Mouse (Mus musculus) kidney, embryonic 16.5 days (tissue): ENCODE measurements around the gene Naa50. TPM values are rescaled to one million over a fixed set of nuclear protein-coding genes. Genes with fewer than 3 reads are reported as not detected.

Source experiments
- ATAC-seq: fragments of 200-750 bp; cut with Nextera tagmentation; 2 replicates; pipeline ENCODE4 v1.8.0; 2017; ENCODE audit warnings: moderate TSS enrichment; ENCODE audit not compliant: low FRiP score, low TSS enrichment
- H3K27ac ChIP-seq: fragments of 300-500 bp; sonication (generic); 2 replicates; pipeline ENCODE4 v1.5.1; 2014; ENCODE audit warnings: low read length
- H3K27me3 ChIP-seq: fragments of 300-500 bp; sonication (generic); 2 replicates; pipeline ENCODE4 v1.6.1; 2014; ENCODE audit warnings: low read length, control low read depth, mixed read lengths; ENCODE audit not compliant: insufficient read depth
- H3K36me3 ChIP-seq: fragments of 300-500 bp; sonication (generic); 2 replicates; pipeline ENCODE4 v1.6.1; 2014; ENCODE audit warnings: low read length, control low read depth, mixed read lengths; ENCODE audit not compliant: insufficient read depth
- H3K4me1 ChIP-seq: fragments of 300-500 bp; sonication (generic); 2 replicates; pipeline ENCODE4 v1.6.1; 2014; ENCODE audit warnings: low read length, control low read depth, mixed read lengths; ENCODE audit not compliant: insufficient read depth
- H3K4me2 ChIP-seq: fragments of 300-500 bp; sonication (generic); replicated peaks from 2 replicates; pipeline ENCODE4 v1.6.1; 2014; ENCODE audit warnings: low read depth, low read length
- H3K4me3 ChIP-seq: fragments of 300-500 bp; sonication (generic); 2 replicates; pipeline ENCODE4 v1.5.1; 2014; ENCODE audit warnings: mild to moderate bottlenecking, low read length
- H3K9ac ChIP-seq: fragments of 300-500 bp; sonication (generic); replicated peaks from 2 replicates; pipeline ENCODE4 v1.6.1; 2014; ENCODE audit warnings: low read length
- H3K9me3 ChIP-seq: fragments of 300-500 bp; sonication (generic); 2 replicates; pipeline ENCODE4 v1.6.1; 2016; ENCODE audit warnings: low read length, control low read depth
- WGBS: fragments of 180-500 bp; shearing (Covaris S2); extraction: QIAGEN DNeasy Blood & Tissue Kit; methylation state at CpG from one replicate; pipeline ENCODE4 v1.1.7; 2014; 5-methylcytosine and 5-hydroxymethylcytosine counted together
- polyA plus RNA-seq: library from polyadenylated mRNA; unstranded; fragments of >200 nt; fragmentation: Nextera tagmentation; extraction: Ambion mirVana; gene quantifications from 2 replicates; pipeline ENCODE4 v1.2.1, GENCODE M21; 2015

Gene Naa50
- polyA plus RNA-seq, 1 experiment from 2014 or later, result 106 TPM

- H3K27ac ChIP-seq, result peak overlapping the region; percentile 90
- peak overlapping the region; percentile 69 for H3K4me2 ChIP-seq
- H3K9ac ChIP-seq, result peak overlapping the region; percentile 62
- no peaks in the 10 kb centered on the region for H3K9me3 ChIP-seq
- H3K4me1 ChIP-seq, result peaks cover 17% of the 10 kb centered on the region
- H3K36me3 ChIP-seq, result no peaks in the 10 kb centered on the region
- under 1% methylated on average over 26 of the region's 26 CpGs for WGBS
- ATAC-seq, result peak; percentile 100
- H3K4me3 ChIP-seq, result peak overlapping the region; percentile 92
- no peaks in the 10 kb centered on the region for H3K27me3 ChIP-seq
These were observed 32.9 kb downstream of the Naa50 start for GRCm38 (mm10) chr16:44172297-44173154.

GRCm38 (mm10) chr16:44173155-44173941 lies 33.7 kb downstream of the Naa50 start, which contains the start of gene Usf3:
TSS of gene Usf3 (plus strand) at chr16:44173246.
- Histone ChIP-seq H3K9ac (peak within 1 kb of the TSS; percentile 99), H3K4me2 (peak within 1 kb of the TSS; percentile 69), H3K27me3 (no peaks in the 10 kb centered on the region), H3K36me3 (no peaks in the 10 kb centered on the region), H3K4me1 (peaks cover 17% of the 10 kb centered on the region), H3K9me3 (no peaks in the 10 kb centered on the region), H3K4me3 (peak within 1 kb of the TSS; percentile 92), H3K27ac (peak within 1 kb of the TSS; percentile 96)
- under 1% methylated on average over 46 of the region's 77 CpGs for WGBS
- peak; percentile 74 for ATAC-seq

- Histone ChIP-seq H3K4me3 (peak overlapping the region; percentile 92), H3K27me3 (no peaks in the 10 kb centered on the region), H3K4me1 (peaks cover 17% of the 10 kb centered on the region), H3K36me3 (no peaks in the 10 kb centered on the region), H3K4me2 (peak overlapping the region; percentile 69), H3K9me3 (no peaks in the 10 kb centered on the region), H3K9ac (peak overlapping the region; percentile 99), H3K27ac (peak overlapping the region; percentile 96)
- WGBS, result 10% methylated on average over 7 of the region's 7 CpGs
- no peak for ATAC-seq
These were observed 34.4 kb downstream of the Naa50 start for GRCm38 (mm10) chr16:44173966-44174530.

DNA sequence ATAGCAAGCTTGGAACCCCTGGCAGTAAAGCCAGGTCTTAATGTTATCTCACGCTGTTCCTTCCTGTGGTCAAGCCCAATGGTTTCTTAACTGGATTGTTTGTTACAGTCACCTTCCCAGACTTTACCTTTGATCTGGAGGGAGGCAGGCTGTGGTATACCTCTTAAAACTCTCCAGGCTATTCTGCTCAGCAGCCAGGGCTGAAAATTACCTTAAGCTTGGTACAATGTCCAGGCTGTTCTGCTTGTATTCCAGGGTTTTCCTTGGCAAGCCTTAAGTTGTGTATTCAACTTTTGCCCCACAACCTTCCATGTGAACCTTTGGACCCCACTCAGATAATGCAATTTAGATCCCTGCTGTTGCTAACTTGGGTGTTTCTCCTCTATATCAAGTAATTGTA lies 35.4 kb downstream of the Naa50 start:
- H3K9ac ChIP-seq, result no peak overlapping the region
- ATAC-seq, result no peak
- H3K9me3 ChIP-seq, result no peaks in the 10 kb centered on the region
- no peaks in the 10 kb centered on the region for H3K36me3 ChIP-seq
- H3K4me2 ChIP-seq, result no peak overlapping the region
- 0 out of 2 replicates have a peak overlapping the region, but pooled peaks have one; percentile 7 for H3K27ac ChIP-seq
- H3K4me3 ChIP-seq, result no peak overlapping the region
- WGBS, result 48% methylated on average over 1 of the region's 1 CpGs
- H3K4me1 ChIP-seq, result peaks cover 17% of the 10 kb centered on the region
- no peaks in the 10 kb centered on the region for H3K27me3 ChIP-seq

DNA sequence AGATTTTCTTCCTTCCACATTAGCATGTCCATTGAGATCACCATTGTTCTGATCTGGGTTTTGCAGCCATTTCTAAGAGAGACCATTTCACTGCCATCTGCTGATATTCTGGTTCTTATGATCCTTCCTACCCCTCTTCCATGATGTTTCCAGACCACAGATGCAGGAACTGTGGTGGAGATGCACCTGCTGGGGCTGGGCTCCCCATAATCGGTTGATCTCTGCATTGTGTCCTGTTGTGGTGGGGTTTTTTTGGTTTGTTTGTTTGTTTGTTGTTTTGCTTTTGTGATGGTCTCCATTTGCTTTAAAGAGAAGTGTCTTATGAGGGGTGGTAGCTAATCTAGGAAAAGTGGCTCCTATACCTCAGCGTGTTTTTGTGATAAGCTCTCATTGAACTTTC lies 36.9 kb downstream of the Naa50 start:
- no peak overlapping the region for H3K4me3 ChIP-seq
- H3K36me3 ChIP-seq, result peaks cover under 1% of the 10 kb centered on the region
- H3K27ac ChIP-seq, result no peak overlapping the region
- H3K9ac ChIP-seq, result no peak overlapping the region
- peaks cover 17% of the 10 kb centered on the region for H3K4me1 ChIP-seq
- ATAC-seq, result no peak
- H3K27me3 ChIP-seq, result no peaks in the 10 kb centered on the region
- no peak overlapping the region for H3K4me2 ChIP-seq
- WGBS, result 92% methylated on average over 2 of the region's 2 CpGs
- H3K9me3 ChIP-seq, result no peaks in the 10 kb centered on the region

- Histone ChIP-seq H3K27me3 (no peaks in the 10 kb centered on the region), H3K4me3 (no peak overlapping the region), H3K9me3 (no peaks in the 10 kb centered on the region), H3K36me3 (peaks cover 4% of the 10 kb centered on the region), H3K4me2 (no peak overlapping the region), H3K27ac (no peak overlapping the region), H3K9ac (no peak overlapping the region), H3K4me1 (peaks cover 17% of the 10 kb centered on the region)
- no peak for ATAC-seq
- WGBS, result 23% methylated on average over 1 of the region's 1 CpGs
These were observed 38.9 kb downstream of the Naa50 start for GRCm38 (mm10) chr16:44178555-44178954.

DNA sequence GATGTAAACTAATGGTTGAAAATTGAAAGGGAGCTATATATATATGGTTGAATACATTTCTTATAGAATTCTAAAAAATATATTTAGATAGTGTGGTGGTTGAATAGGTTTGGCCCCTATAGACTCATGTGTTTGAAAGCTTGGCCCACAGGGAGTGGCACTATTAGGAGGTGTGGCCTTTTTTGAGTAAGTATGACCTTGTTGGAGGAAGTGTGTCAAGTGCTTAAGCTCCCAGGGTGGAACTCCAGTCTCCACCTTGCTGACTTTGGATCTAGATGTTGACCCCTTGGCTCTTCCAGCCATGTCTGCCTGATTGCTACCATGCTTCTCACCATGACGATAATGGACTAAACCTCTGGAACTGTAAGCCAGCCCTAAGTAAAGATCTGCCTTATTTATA lies 43.0 kb downstream of the Naa50 start:
- H3K36me3 ChIP-seq, result peaks cover 4% of the 10 kb centered on the region
- H3K4me2 ChIP-seq, result no peak overlapping the region
- WGBS, result 98% methylated on average over 1 of the region's 1 CpGs
- no peak overlapping the region for H3K9ac ChIP-seq
- no peak overlapping the region for H3K4me3 ChIP-seq
- ATAC-seq, result no peak
- no peaks in the 10 kb centered on the region for H3K9me3 ChIP-seq
- H3K27ac ChIP-seq, result no peak overlapping the region
- no peaks in the 10 kb centered on the region for H3K27me3 ChIP-seq
- H3K4me1 ChIP-seq, result no peaks in the 10 kb centered on the region

DNA sequence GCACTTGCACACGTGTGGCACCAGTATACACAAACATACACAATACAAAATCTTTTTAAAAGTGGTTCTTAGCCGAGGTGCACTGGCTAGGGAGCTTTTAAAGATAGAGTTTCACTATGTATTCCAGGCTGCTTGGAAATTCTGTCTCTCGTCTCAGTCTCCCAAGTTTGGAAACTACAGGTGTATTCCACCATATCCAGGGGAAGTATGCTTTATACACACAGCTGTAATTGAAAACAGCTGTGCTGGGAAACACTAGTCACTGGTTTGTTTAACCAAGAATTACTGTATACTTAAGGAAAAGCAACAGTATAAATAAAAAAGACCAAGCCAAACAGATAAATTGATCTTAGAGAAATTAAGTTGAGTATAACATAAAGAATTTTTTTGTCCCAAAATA lies 45.1 kb downstream of the Naa50 start:
- no peaks in the 10 kb centered on the region for H3K27me3 ChIP-seq
- WGBS, result 76% methylated on average over 3 of the region's 3 CpGs
- H3K4me1 ChIP-seq, result no peaks in the 10 kb centered on the region

GRCm38 (mm10) chr16:44187172-44187571 lies 47.5 kb downstream of the Naa50 start:
- no peaks in the 10 kb centered on the region for H3K4me1 ChIP-seq
- no peak overlapping the region for H3K4me2 ChIP-seq
- no peaks in the 10 kb centered on the region for H3K27me3 ChIP-seq
- peaks cover 9% of the 10 kb centered on the region; the same call in 1 of the 2 replicates for H3K36me3 ChIP-seq
- H3K27ac ChIP-seq, result no peak overlapping the region
- ATAC-seq, result no peak
- H3K4me3 ChIP-seq, result no peak overlapping the region
- 92% methylated on average over 4 of the region's 4 CpGs for WGBS
- H3K9ac ChIP-seq, result no peak overlapping the region
- peaks cover 4% of the 10 kb centered on the region; the same call in 1 of the 2 replicates for H3K9me3 ChIP-seq

More for the DNA sequence above, 45.1 kb downstream of the Naa50 start:
- Histone ChIP-seq H3K4me3 (no peak overlapping the region), H3K9ac (no peak overlapping the region), H3K9me3 (peaks cover 4% of the 10 kb centered on the region; the same call in 1 of the 2 replicates), H3K27ac (no peak overlapping the region), H3K4me2 (no peak overlapping the region), H3K36me3 (peaks cover 10% of the 10 kb centered on the region)
- ATAC-seq, result no peak
